Mouse (Mus musculus) thymus, adult 18-20 months (tissue): ENCODE measurements around the gene Tmem74b.

Source experiments
- DNase-seq, 2 experiments: peaks; one replicate each; pipeline ENCODE4 v3.0.0; 2022; ENCODE audit warnings: mixed read lengths in 2 of 2

The Tmem74b gene

DNA sequence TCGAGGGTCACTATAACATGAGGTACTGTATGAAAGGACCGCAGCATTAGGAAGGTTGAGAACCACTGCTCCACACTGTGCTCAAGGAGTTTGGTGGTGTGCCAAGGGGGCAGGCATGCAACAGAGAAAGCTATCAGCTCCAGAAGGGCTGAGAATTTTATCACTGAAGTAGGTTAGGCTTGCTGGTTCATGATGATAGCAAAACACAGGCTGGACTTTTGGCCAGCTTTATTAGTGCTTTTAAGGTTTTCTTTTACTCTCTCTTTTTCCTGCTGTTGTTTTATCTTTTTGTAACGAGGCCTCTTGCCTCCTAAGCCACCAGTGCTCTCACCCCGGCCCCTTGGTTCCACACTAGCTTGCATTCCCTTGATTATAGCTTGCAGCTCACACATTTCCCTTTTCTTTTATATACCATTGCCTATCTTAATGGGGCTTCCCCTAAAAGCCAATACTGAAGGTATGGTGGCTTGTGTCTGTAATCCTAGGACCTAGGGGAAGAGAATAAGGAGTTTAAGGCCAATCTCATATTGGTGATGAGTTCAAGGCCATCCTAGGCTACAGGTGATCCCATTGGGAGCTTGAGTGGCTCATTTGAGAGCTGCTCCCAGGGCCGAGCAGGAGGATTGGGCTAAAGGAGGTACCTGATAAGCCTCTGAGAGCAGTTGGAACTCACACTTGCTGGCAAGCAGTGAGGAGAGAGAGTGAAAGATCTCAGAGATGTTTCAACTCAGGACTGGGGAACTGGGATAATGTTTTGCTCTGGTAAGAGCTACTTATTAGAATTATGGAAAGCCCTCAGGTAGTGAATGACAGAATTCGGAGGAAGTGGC, 41.3 kb downstream of the Tmem74b start:
- no peak for DNase-seq

DNA sequence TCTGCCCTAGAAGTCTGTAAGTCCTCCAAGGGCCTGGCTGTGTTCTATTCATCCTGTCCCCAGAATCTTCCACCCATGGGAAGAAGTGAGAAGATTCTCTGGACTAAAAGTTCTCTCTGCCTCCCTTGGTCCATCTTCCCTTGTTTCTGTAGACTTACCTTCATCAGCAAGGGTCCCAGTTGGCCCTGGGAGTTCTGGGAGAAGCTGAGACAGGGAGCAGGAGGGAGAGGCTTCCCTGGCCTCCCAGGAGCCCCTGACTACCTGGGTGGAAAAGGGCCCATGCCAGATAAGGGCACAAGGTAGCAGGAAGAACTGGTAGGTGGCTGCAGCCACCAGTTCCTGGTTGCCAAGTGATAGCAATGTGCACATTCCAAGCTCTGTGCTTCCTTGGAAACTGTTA, 42.0 kb downstream of the Tmem74b start, which contains the start of gene Psmf1:
Psmf1 (minus strand) TSS at position 342 of the 400 bp plus-strand sequence.
- DNase-seq, result no peak

GRCm38 (mm10) chr2:151747847-151748705, 46.3 kb downstream of the Tmem74b start:
- DNase-seq, result peak; percentile 15 to 37

- DNase-seq, result no peak
Measured at GRCm38 (mm10) chr2:151751330-151751729, 49.5 kb downstream of the Tmem74b start.

GRCm38 (mm10) chr2:151756277-151757061, 54.7 kb downstream of the Tmem74b start:
- no peak for DNase-seq

GRCm38 (mm10) chr2:151757451-151757850, 55.6 kb downstream of the Tmem74b start:
- no peak for DNase-seq

DNA sequence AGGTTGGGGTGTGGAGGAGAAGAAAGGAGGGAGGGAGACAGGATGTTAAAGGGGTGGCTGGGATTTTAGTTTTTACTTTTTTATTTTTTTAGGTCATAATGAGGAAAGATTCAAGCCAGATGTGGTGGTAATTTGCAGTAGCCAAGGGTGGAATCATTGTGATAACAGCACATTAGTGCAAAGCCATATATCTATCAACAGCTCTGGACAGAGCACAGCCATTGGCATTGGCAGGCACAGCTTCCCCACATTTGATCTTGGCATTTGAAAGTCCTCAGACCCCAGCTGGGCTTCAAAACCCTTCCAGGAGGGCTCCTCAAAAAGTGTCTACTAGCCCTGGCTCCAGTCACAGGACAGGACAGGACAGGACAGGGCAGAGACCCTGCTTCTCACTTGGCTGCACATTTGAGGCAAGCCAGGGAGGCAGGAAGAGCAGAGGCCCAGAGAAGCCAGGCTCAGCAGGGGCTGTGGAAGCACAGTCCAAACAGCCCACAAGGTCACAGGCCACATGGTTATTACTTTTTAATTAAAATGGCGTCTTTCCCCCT, 57.1 kb downstream of the Tmem74b start:
- DNase-seq, result no peak
